Mouse (Mus musculus): Measurements from ENCODE around the gene Cltb.

DNA sequence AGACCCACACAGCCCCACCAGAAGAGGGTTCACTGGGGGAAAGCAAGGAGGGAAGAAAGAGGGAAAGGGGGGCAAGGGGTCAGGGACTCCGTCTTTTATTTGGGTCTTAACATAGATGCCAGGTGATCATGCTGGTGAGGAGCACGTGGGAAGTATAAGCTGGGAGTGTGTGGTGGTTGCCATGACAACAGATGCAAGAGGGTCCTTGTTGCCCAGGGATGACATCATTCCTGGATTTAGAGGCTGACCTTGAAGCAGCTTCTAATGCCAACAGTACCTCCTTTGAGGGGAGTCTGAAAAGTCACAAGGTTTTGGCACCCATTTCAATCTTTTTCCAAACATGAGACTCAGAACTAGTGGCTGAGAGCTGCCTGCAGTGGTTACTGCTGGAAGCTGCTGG is 39.5 kb downstream of the Cltb start:
- TF ChIP-seq CTCF (IDR thresholded peaks at IDR 0.05; ENCODE audit: low read depth) (no peak), EP300 (IDR thresholded peaks at IDR 0.05; ENCODE audit: low read depth) (no peak)

Measured in heart, postnatal 0 days (tissue).